Mouse (Mus musculus) embryonic facial prominence, embryonic 12.5 days (tissue): ENCODE results near the gene Perp. TPM values are rescaled to one million over a fixed set of nuclear protein-coding genes. Genes with fewer than 3 reads are reported as not detected.

Experiments used
- ATAC-seq: fragments of 200-750 bp; cut with Nextera tagmentation; 2 replicates; pipeline ENCODE4 v1.8.0; 2017; ENCODE audit not compliant: insufficient number of reproducible peaks, insufficient read depth, low FRiP score, low TSS enrichment
- H3K27ac ChIP-seq: fragments of 300-500 bp; sonication (generic); 2 replicates; pipeline ENCODE4 v1.5.1; 2016; ENCODE audit warnings: mild to moderate bottlenecking
- H3K27me3 ChIP-seq: fragments of 300-500 bp; sonication (generic); 2 replicates; pipeline ENCODE4 v1.6.1; 2016; ENCODE audit warnings: mild to moderate bottlenecking, moderate library complexity
- H3K36me3 ChIP-seq: fragments of 300-500 bp; sonication (generic); 2 replicates; pipeline ENCODE4 v1.6.1; 2016; ENCODE audit warnings: mild to moderate bottlenecking
- H3K4me1 ChIP-seq: fragments of 300-500 bp; sonication (generic); 2 replicates; pipeline ENCODE4 v1.6.1; 2016
- H3K4me2 ChIP-seq: fragments of 300-500 bp; sonication (generic); replicated peaks from 2 replicates; pipeline ENCODE4 v1.6.1; 2016; ENCODE audit warnings: mild to moderate bottlenecking, moderate library complexity
- H3K4me3 ChIP-seq: fragments of 300-500 bp; sonication (generic); 2 replicates; pipeline ENCODE4 v1.5.1; 2016; ENCODE audit warnings: mild to moderate bottlenecking
- H3K9ac ChIP-seq: fragments of 300-500 bp; sonication (generic); 2 replicates; pipeline ENCODE4 v1.6.1; 2016; ENCODE audit warnings: mild to moderate bottlenecking, moderate library complexity
- H3K9me3 ChIP-seq: fragments of 300-500 bp; sonication (generic); 2 replicates; pipeline ENCODE4 v1.6.1; 2016; ENCODE audit warnings: mild to moderate bottlenecking, moderate library complexity
- WGBS: fragments of 180-500 bp; shearing (Covaris S2); methylation state at CpG from one replicate; pipeline ENCODE4 v1.1.7; 2016; 5-methylcytosine and 5-hydroxymethylcytosine counted together
- polyA plus RNA-seq: library from polyadenylated mRNA; unstranded; fragments of >200 nt; fragmentation: Nextera tagmentation; extraction: Ambion mirVana; gene quantifications from 2 replicates; pipeline ENCODE4 v1.2.1, GENCODE M21; 2016

Perp gene
- polyA plus RNA-seq, 1 experiment from 2014 or later, result 45.3 TPM

DNA sequence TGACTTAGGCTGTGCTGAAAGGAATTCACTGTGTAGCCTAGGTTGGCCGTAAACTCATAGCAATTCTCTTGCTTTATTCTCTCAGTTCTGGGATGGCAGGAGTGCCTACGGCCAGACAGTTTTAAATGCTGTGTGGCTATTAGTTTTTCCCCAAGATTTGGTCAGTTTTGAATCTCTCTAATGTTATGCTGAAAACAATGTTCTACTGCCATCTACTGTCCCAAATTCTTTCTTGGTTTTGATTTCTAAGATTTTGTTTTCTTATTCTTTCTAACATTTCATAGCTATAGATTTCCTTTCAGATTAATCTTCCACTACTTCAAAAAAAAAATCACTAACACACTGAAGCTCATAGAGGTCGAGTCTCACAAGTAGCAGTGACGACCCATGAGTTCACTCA lies 4.1 kb upstream of the Perp start:
- no peak overlapping the region for H3K4me2 ChIP-seq
- no peaks in the 10 kb centered on the region for H3K36me3 ChIP-seq
- no peak overlapping the region for H3K27ac ChIP-seq
- no peak overlapping the region for H3K9ac ChIP-seq
- H3K9me3 ChIP-seq, result no peaks in the 10 kb centered on the region
- no peak for ATAC-seq
- peaks cover 24% of the 10 kb centered on the region for H3K27me3 ChIP-seq
- no peak overlapping the region for H3K4me3 ChIP-seq
- WGBS, result 72% methylated on average over 4 of the region's 4 CpGs
- H3K4me1 ChIP-seq, result peaks cover 5% of the 10 kb centered on the region; the same call in 1 of the 2 replicates

DNA sequence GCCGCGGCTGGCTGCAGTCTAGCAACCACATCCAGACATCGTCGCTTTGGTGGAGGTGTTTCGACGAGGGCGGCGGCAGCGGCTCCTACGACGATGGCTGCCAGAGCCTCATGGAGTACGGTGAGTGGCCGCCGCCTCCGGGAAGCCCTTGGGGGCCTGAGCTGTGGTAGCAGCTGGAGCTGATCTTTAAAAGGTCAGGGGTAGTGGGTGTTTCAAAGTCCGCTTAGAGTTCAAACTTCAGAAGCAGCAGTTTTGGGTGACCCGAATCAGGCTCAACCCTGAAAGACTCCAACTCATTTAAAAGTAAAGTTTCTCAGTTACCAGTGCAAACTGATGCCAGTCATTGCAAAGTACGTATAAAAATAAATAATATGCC lies 455 bp downstream of the Perp start:
- Histone ChIP-seq H3K36me3 (no peaks in the 10 kb centered on the region), H3K27ac (peak overlapping the region; percentile 50; the same call in 1 of the 2 replicates), H3K4me1 (peaks cover 5% of the 10 kb centered on the region; the same call in 1 of the 2 replicates), H3K4me2 (peak overlapping the region; percentile 92), H3K9ac (peak overlapping the region; percentile 47), H3K9me3 (no peaks in the 10 kb centered on the region), H3K27me3 (peaks cover 38% of the 10 kb centered on the region), H3K4me3 (peak overlapping the region; percentile 50)
- no peak for ATAC-seq
- 3% methylated on average over 18 of the region's 18 CpGs for WGBS

DNA sequence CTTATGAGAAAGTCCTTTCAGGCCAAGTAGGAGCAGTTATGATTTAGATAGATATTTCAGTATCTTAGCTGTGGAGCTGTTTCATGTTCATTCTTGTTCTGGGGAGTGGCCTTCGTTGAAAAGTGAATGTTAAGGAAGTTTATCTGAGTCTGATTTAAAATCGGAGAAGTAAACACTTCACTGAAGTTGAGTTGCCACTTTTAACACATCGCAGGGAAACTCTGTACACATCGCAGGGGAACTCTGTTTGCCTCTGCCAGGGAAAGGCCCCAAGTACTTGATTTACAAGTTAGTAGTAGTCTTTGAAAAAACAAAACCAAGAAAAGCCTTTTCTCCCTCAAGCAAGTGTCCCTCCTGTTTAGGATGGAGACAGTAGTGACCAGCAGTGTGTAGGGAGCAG lies 891 bp downstream of the Perp start:
- no peak for ATAC-seq
- H3K9ac ChIP-seq, result no peak overlapping the region
- no peak overlapping the region for H3K4me2 ChIP-seq
- peak overlapping the region; percentile 13; the same call in 1 of the 2 replicates for H3K27ac ChIP-seq
- peaks cover 38% of the 10 kb centered on the region for H3K27me3 ChIP-seq
- WGBS, result 55% methylated on average over 4 of the region's 4 CpGs
- H3K36me3 ChIP-seq, result no peaks in the 10 kb centered on the region
- H3K4me1 ChIP-seq, result peaks cover 5% of the 10 kb centered on the region; the same call in 1 of the 2 replicates
- peak overlapping the region; percentile 50; the same call in 1 of the 2 replicates for H3K4me3 ChIP-seq
- H3K9me3 ChIP-seq, result no peaks in the 10 kb centered on the region

DNA sequence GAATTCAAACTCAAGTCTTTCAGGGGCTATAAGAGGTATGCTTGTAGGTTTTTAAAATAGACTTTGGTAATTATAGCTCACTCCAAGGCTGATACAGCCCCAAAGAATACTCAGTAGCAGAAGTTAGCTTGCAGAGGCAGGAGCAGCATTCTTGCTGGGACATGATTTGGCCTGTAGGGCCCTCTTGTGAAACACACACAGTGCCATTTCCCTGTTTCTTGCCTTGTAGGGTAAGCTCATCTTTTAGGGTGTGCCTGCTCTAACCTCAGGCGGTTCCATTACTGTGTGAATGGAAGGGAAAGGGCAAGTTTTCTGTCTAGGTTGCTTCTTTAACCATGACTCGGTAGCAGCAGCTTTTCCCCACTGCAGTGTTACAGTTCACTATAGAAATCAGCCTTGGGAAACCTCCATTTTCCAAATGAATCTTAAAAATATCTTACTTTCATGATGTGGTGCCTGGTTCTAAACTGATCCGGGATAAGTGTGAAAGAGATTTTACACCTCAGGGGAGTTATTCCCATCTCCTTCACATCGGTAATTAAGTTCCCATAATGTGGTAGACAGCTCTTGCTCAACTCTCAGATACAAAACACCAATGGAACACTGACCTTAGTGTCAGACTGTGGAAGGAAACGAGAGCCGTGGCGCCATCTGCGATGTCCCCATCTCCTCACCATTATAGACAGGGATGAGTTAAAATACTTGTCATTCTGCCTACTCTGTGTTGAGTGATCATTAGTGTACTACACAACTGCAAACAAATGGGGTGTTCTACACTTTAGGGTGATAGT lies 1.8 kb downstream of the Perp start:
- ATAC-seq, result no peak; the same call in 1 of the 2 replicates
- no peak overlapping the region for H3K4me3 ChIP-seq
- H3K27ac ChIP-seq, result peak overlapping the region; percentile 13; the same call in 1 of the 2 replicates
- peaks cover 38% of the 10 kb centered on the region for H3K27me3 ChIP-seq
- no peak overlapping the region for H3K9ac ChIP-seq
- H3K9me3 ChIP-seq, result no peaks in the 10 kb centered on the region
- no peaks in the 10 kb centered on the region for H3K36me3 ChIP-seq
- H3K4me2 ChIP-seq, result no peak overlapping the region
- 80% methylated on average over 8 of the region's 8 CpGs for WGBS
- H3K4me1 ChIP-seq, result peaks cover 5% of the 10 kb centered on the region; the same call in 1 of the 2 replicates

DNA sequence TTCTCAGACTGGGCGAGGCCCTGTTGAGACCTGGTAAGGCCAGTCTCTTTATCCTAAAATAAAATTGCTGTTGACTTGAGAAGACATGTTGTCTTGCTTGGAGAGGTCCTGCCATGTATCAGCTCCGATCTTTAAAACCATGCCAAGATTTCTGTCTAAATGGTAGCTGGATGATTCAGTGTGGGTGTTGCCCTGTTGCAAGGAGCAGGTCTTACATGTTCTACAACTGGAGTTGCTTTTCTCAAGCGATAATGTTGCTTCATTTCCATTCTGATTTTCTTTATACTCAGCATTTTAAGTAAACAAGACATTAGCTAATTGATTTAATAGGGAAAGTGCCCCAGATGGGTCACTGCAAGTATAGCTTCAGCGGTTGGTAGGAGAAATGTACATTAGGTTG lies 5.4 kb downstream of the Perp start:
- H3K9ac ChIP-seq, result no peak overlapping the region
- peaks cover 19% of the 10 kb centered on the region for H3K27me3 ChIP-seq
- no peak overlapping the region for H3K4me2 ChIP-seq
- H3K9me3 ChIP-seq, result no peaks in the 10 kb centered on the region
- H3K4me1 ChIP-seq, result no peaks in the 10 kb centered on the region; the same call in 1 of the 2 replicates
- no peaks in the 10 kb centered on the region for H3K36me3 ChIP-seq
- no peak overlapping the region for H3K4me3 ChIP-seq
- no peak for ATAC-seq
- 83% methylated on average over 4 of the region's 4 CpGs for WGBS
- H3K27ac ChIP-seq, result no peak overlapping the region

DNA sequence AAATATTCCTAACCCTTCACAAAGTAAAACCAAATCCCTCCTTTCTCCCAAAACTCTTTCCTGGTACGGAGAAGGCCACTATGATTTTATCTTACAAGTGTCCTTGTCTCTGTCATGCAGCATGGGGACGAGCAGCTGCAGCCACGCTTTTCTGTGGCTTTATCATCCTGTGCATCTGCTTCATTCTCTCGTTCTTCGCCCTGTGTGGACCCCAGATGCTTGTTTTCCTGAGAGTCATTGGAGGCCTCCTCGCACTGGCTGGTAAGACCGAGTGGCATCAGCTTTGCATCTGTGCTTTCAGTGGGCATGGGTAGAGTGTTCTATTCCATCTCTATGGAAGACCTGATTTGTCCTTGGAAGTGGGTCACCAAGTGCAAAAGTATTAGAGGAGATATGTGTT lies 8.6 kb downstream of the Perp start:
- no peaks in the 10 kb centered on the region for H3K36me3 ChIP-seq
- H3K27me3 ChIP-seq, result no peaks in the 10 kb centered on the region
- H3K9ac ChIP-seq, result no peak overlapping the region
- no peak overlapping the region for H3K27ac ChIP-seq
- no peaks in the 10 kb centered on the region for H3K9me3 ChIP-seq
- WGBS, result 86% methylated on average over 7 of the region's 7 CpGs
- ATAC-seq, result no peak
- H3K4me3 ChIP-seq, result no peak overlapping the region
- no peak overlapping the region for H3K4me2 ChIP-seq
- H3K4me1 ChIP-seq, result no peaks in the 10 kb centered on the region

DNA sequence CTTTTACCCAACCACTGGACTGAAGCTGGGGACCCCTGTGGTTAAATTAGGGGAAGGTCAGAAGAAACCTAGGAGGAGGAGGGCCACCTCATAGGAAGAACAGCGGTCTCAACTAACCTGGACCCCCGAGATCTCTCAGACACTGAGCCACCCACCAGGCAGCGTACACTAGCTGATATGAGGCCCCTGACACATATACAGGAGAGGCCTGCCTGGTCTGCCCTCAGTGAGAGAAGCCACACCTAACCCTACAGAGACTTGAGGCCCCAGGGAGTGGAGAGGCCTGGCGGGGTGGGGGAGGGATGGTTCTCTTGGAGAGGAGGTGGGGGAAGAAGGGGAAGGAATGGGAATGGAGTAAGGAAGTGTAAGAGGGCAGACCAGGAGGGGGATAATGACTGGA lies 12.4 kb downstream of the Perp start:
- no peaks in the 10 kb centered on the region for H3K9me3 ChIP-seq
- H3K4me3 ChIP-seq, result no peak overlapping the region
- WGBS, result 69% methylated on average over 4 of the region's 4 CpGs
- H3K4me1 ChIP-seq, result peaks cover 4% of the 10 kb centered on the region; the same call in 1 of the 2 replicates
- no peak for ATAC-seq
- H3K4me2 ChIP-seq, result no peak overlapping the region
- no peak overlapping the region for H3K9ac ChIP-seq
- no peak overlapping the region for H3K27ac ChIP-seq
- H3K27me3 ChIP-seq, result no peaks in the 10 kb centered on the region
- no peaks in the 10 kb centered on the region for H3K36me3 ChIP-seq

DNA sequence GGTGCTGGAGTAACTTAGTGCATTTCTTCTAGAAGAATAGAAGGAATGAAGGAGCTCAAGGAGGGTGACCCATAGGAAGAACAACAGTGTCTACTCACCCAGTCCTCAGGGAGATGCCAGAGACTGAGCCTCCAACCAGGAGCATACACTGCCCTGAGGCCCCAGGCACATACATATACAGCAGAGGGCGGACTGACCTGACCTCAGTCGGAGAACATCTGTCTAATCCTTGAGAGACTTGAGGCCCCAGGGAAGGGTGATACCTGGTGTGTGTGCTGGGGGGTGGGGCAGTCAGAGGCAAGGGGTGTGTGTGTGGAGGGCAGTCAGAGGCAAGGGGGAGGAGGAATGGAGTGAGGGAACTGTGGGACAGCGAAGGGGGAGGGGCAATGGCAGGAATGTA lies 14.8 kb downstream of the Perp start:
- no peak overlapping the region for H3K4me3 ChIP-seq
- H3K36me3 ChIP-seq, result no peaks in the 10 kb centered on the region
- H3K4me1 ChIP-seq, result peaks cover 4% of the 10 kb centered on the region; the same call in 1 of the 2 replicates
- H3K27ac ChIP-seq, result no peak overlapping the region
- 37% methylated on average over 3 of the region's 3 CpGs for WGBS
- no peak overlapping the region for H3K9ac ChIP-seq
- no peak overlapping the region for H3K4me2 ChIP-seq
- H3K9me3 ChIP-seq, result no peaks in the 10 kb centered on the region
- H3K27me3 ChIP-seq, result no peaks in the 10 kb centered on the region
- ATAC-seq, result peak; percentile 56; the same call in 1 of the 2 replicates

DNA sequence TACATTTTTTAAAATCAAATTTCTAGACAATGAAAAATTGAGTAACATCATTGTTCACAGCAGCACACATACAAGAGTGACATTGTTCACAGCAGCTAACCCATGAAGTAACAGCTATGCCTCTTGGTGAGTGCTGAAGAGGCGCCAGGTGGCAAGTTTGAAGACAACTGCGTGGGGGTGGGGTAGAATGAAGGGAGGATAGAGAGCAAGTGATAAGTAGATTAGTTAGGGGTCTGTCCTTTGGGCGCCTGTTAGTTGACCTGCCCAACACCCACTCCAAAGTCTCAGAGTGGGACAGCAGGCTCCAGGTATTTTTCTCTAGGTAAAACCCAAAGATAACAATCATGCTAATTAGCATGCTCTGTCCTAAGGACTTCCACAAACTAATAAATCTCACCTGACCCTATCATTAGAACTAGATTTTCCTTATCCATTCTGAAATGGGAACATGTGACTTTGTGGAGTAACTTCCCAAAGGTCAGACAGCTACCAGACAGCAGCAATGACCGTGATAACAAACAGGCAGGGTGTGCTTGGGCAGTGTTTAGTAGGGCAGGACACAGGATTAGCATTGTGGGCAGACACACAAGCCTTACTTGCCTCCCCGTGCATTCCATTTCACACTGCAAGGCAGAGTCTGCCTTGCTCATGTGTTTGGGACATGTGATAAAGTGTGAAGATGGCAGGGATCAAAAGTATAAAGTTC lies 15.5 kb downstream of the Perp start:
- H3K27me3 ChIP-seq, result no peaks in the 10 kb centered on the region
- no peaks in the 10 kb centered on the region for H3K36me3 ChIP-seq
- H3K9ac ChIP-seq, result no peak overlapping the region
- no peaks in the 10 kb centered on the region for H3K9me3 ChIP-seq
- ATAC-seq, result no peak
- 55% methylated on average over 5 of the region's 5 CpGs for WGBS
- peaks cover 4% of the 10 kb centered on the region; the same call in 1 of the 2 replicates for H3K4me1 ChIP-seq
- H3K27ac ChIP-seq, result no peak overlapping the region
- no peak overlapping the region for H3K4me2 ChIP-seq
- no peak overlapping the region for H3K4me3 ChIP-seq

DNA sequence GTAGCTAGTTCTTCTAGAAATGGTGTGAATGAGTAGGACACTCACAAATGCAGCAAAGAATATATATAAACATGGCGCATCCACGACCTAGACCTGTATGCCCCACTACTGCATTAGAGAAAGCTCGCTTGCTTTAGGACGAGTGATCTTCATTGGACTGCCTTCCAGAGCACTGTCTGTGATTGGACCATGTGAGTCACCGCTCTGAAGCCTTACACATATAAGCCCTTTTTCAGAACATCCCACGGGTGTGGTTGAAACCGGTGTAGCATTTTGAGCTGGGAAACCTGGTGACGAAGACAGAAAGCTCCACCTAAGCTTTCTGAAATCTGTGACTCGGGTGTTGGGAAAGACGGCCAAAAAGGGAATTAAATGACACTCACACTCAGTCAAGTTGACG lies 16.0 kb downstream of the Perp start:
- H3K9me3 ChIP-seq, result no peaks in the 10 kb centered on the region
- no peak overlapping the region for H3K4me3 ChIP-seq
- no peaks in the 10 kb centered on the region for H3K27me3 ChIP-seq
- no peak overlapping the region for H3K4me2 ChIP-seq
- 85% methylated on average over 11 of the region's 11 CpGs for WGBS
- no peak overlapping the region for H3K27ac ChIP-seq
- no peaks in the 10 kb centered on the region for H3K36me3 ChIP-seq
- no peak for ATAC-seq
- H3K4me1 ChIP-seq, result peaks cover 4% of the 10 kb centered on the region; the same call in 1 of the 2 replicates
- no peak overlapping the region for H3K9ac ChIP-seq

DNA sequence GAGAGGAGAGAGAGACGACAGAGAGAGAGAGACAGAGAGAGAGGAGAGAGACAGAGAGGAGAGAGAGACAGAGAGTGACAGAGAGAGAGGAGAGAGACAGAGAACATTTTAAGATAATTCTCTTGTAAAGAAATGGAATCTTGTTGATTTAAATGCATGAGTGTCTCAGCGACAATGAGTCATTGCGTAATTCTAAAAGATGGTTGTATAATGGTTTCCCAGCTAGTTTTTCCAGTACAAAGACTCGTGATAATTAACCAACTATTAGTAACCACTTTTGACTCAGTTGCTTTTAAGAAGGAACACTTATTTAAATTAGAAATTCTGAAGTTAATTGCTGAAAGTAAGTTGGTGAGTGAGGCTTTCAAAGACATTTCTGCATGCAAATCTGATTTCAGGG lies 16.6 kb downstream of the Perp start:
- H3K4me1 ChIP-seq, result peaks cover 4% of the 10 kb centered on the region; the same call in 1 of the 2 replicates
- no peak overlapping the region for H3K9ac ChIP-seq
- no peak overlapping the region for H3K4me3 ChIP-seq
- no peaks in the 10 kb centered on the region for H3K27me3 ChIP-seq
- H3K9me3 ChIP-seq, result no peaks in the 10 kb centered on the region
- no peak for ATAC-seq
- no peaks in the 10 kb centered on the region for H3K36me3 ChIP-seq
- no peak overlapping the region for H3K27ac ChIP-seq
- no peak overlapping the region for H3K4me2 ChIP-seq
- 76% methylated on average over 4 of the region's 4 CpGs for WGBS

DNA sequence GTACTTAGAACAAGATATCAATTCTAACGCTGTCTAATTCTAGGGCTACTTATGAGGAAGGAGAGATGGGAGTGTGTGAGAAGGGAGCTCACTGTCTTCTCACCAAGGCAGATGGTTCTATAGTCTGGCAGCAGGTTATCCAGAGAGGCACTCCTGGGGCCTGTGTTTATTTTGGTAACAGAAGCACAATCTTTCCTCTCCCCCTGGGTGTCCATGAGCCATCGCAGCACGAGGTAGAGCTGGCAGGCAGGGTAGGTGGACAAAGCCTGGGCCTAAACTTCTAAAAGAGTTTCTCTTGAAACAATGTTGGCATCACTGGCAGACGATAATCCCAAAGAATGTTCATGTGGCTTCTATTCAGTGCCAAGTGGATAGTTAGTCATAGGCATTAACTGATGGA lies 18.5 kb downstream of the Perp start:
- no peak overlapping the region for H3K4me3 ChIP-seq
- no peaks in the 10 kb centered on the region for H3K27me3 ChIP-seq
- H3K9ac ChIP-seq, result no peak overlapping the region
- no peak overlapping the region for H3K27ac ChIP-seq
- H3K36me3 ChIP-seq, result no peaks in the 10 kb centered on the region
- H3K4me2 ChIP-seq, result no peak overlapping the region
- peaks cover 4% of the 10 kb centered on the region; the same call in 1 of the 2 replicates for H3K4me1 ChIP-seq
- 60% methylated on average over 4 of the region's 4 CpGs for WGBS
- no peak for ATAC-seq
- H3K9me3 ChIP-seq, result no peaks in the 10 kb centered on the region
